Mouse (Mus musculus) neural tube, embryonic 15.5 days (tissue): Measurements from ENCODE around the gene Csn1s2b. TPM values are rescaled to one million over a fixed set of nuclear protein-coding genes. Genes with fewer than 3 reads are reported as not detected.
"Not testable (repeated sequence)": the region's sequence is repeated elsewhere in the genome, so short reads cannot be mapped to it uniquely, and the experiment has no call there.

ENCODE experiments used
- ATAC-seq: fragments of 200-750 bp; cut with Nextera tagmentation; 2 replicates; pipeline ENCODE4 v1.8.0; 2017; ENCODE audit warnings: mild to moderate bottlenecking, moderate TSS enrichment, moderate library complexity; ENCODE audit not compliant: low FRiP score
- H3K27ac ChIP-seq: fragments of 300-500 bp; sonication (generic); replicated peaks from 2 replicates; pipeline ENCODE4 v1.5.1; 2015; ENCODE audit warnings: mild to moderate bottlenecking, inconsistent platforms
- H3K27me3 ChIP-seq: fragments of 300-500 bp; sonication (generic); replicated peaks from 2 replicates; pipeline ENCODE4 v1.6.1; 2015; ENCODE audit warnings: inconsistent platforms
- H3K36me3 ChIP-seq: fragments of 300-500 bp; sonication (generic); 2 replicates; pipeline ENCODE4 v1.6.1; 2015; ENCODE audit warnings: inconsistent platforms
- H3K4me1 ChIP-seq: fragments of 300-500 bp; sonication (generic); 2 replicates; pipeline ENCODE4 v1.6.1; 2015; ENCODE audit warnings: inconsistent platforms
- H3K4me2 ChIP-seq: fragments of 300-500 bp; sonication (generic); 2 replicates; pipeline ENCODE4 v1.6.1; 2015; ENCODE audit warnings: inconsistent platforms, mild to moderate bottlenecking, moderate library complexity
- H3K4me3 ChIP-seq: fragments of 300-500 bp; sonication (generic); replicated peaks from 2 replicates; pipeline ENCODE4 v1.5.1; 2015; ENCODE audit warnings: mild to moderate bottlenecking, inconsistent platforms
- H3K9ac ChIP-seq: fragments of 300-500 bp; sonication (generic); replicated peaks from 2 replicates; pipeline ENCODE4 v1.6.1; 2015; ENCODE audit warnings: mild to moderate bottlenecking, inconsistent platforms
- H3K9me3 ChIP-seq: fragments of 300-500 bp; sonication (generic); replicated peaks from 2 replicates; pipeline ENCODE4 v1.6.1; 2016; ENCODE audit warnings: inconsistent platforms
- WGBS: fragments of 180-500 bp; shearing (Covaris S2); methylation state at CpG from one replicate; pipeline ENCODE4 v1.1.7; 2015; ENCODE audit warnings: mixed read lengths; 5-methylcytosine and 5-hydroxymethylcytosine counted together
- polyA plus RNA-seq: library from polyadenylated mRNA; unstranded; fragments of >200 nt; fragmentation: Nextera tagmentation; extraction: Ambion mirVana; gene quantifications from 2 replicates; pipeline ENCODE4 v1.2.1, GENCODE M21; 2015

Gene Csn1s2b
- polyA plus RNA-seq = 0.26 TPM in 1 of 2 replicates, not detected in the other

- Histone ChIP-seq H3K9me3 (no peaks in the 10 kb centered on the region), H3K4me3 (no peak within 1 kb of the TSS), H3K27ac (no peak within 1 kb of the TSS), H3K4me1 (no peaks in the 10 kb centered on the region), H3K36me3 (no peaks in the 10 kb centered on the region), H3K4me2 (no peak within 1 kb of the TSS), H3K27me3 (no peaks in the 10 kb centered on the region), H3K9ac (no peak within 1 kb of the TSS)
- no peak for ATAC-seq
- WGBS = 79% methylated on average over 2 of the region's 2 CpGs
Measured at GRCm38 (mm10) chr5:87807782-87808181, at the start of gene Csn1s2b. Csn1s2b (plus strand) TSS chr5:87808082.

GRCm38 (mm10) chr5:87764546-87764945 is 43.3 kb upstream of the Csn1s2b start:
- Histone ChIP-seq H3K9me3 (no peaks in the 10 kb centered on the region), H3K4me2 (no peak overlapping the region), H3K9ac (no peak overlapping the region), H3K27me3 (no peaks in the 10 kb centered on the region), H3K27ac (no peak overlapping the region), H3K36me3 (no peaks in the 10 kb centered on the region), H3K4me3 (no peak overlapping the region), H3K4me1 (no peaks in the 10 kb centered on the region)
- 90% methylated on average over 3 of the region's 3 CpGs for whole genome bisulfite sequencing
- ATAC-seq = no peak

- not testable (repeated sequence) for H3K4me2 ChIP-seq, H3K4me1 ChIP-seq, H3K9me3 ChIP-seq, H3K27ac ChIP-seq, H3K9ac ChIP-seq, H3K4me3 ChIP-seq, H3K36me3 ChIP-seq, ATAC-seq, H3K27me3 ChIP-seq
- 37% methylated on average over 2 of the region's 2 CpGs for WGBS
Measured at GRCm38 (mm10) chr5:87772151-87772550, 35.7 kb upstream of the Csn1s2b start.

- no peak within 1 kb of the TSS for H3K9ac ChIP-seq
- no peak for ATAC-seq
- H3K9me3 ChIP-seq = no peaks in the 10 kb centered on the region
- no peaks in the 10 kb centered on the region for H3K4me1 ChIP-seq
- H3K36me3 ChIP-seq = no peaks in the 10 kb centered on the region
- 80% methylated on average over 1 of the region's 1 CpGs for WGBS
- H3K27me3 ChIP-seq = no peaks in the 10 kb centered on the region
- H3K4me3 ChIP-seq = no peak within 1 kb of the TSS
- H3K4me2 ChIP-seq = no peak within 1 kb of the TSS
- no peak within 1 kb of the TSS for H3K27ac ChIP-seq
Measured at GRCm38 (mm10) chr5:87774267-87774666, 33.6 kb upstream of the Csn1s2b start, which contains the start of gene Csn1s2a. Csn1s2a (plus strand) TSS chr5:87774567.

GRCm38 (mm10) chr5:87782731-87783130 is 25.2 kb upstream of the Csn1s2b start:
- H3K27ac ChIP-seq = no peak overlapping the region
- no peaks in the 10 kb centered on the region for H3K36me3 ChIP-seq
- H3K4me1 ChIP-seq = no peaks in the 10 kb centered on the region
- 62% methylated on average over 4 of the region's 4 CpGs for WGBS
- H3K4me2 ChIP-seq = no peak overlapping the region
- ATAC-seq = no peak
- H3K27me3 ChIP-seq = no peaks in the 10 kb centered on the region
- H3K9ac ChIP-seq = no peak overlapping the region
- no peak overlapping the region for H3K4me3 ChIP-seq
- no peaks in the 10 kb centered on the region for H3K9me3 ChIP-seq

- WGBS = 55% methylated on average over 2 of the region's 2 CpGs
- ATAC-seq = no peak
Measured at GRCm38 (mm10) chr5:87809253-87809652, 1.4 kb downstream of the Csn1s2b start.

GRCm38 (mm10) chr5:87825386-87825785 is 17.5 kb downstream of the Csn1s2b start, which contains the start of gene Prr27:
Prr27 (plus strand) TSS chr5:87825686.
- ATAC-seq = no peak
- Histone ChIP-seq H3K4me1 (no peaks in the 10 kb centered on the region), H3K4me3 (no peak within 1 kb of the TSS), H3K36me3 (no peaks in the 10 kb centered on the region), H3K27ac (no peak within 1 kb of the TSS), H3K9ac (no peak within 1 kb of the TSS), H3K27me3 (no peaks in the 10 kb centered on the region), H3K4me2 (no peak within 1 kb of the TSS), H3K9me3 (no peaks in the 10 kb centered on the region)
- WGBS = 74% methylated on average over 1 of the region's 1 CpGs

More at GRCm38 (mm10) chr5:87809253-87809652, 1.4 kb downstream of the Csn1s2b start:
- H3K4me2 ChIP-seq = no peak overlapping the region
- no peak overlapping the region for H3K9ac ChIP-seq
- H3K36me3 ChIP-seq = no peaks in the 10 kb centered on the region
- no peaks in the 10 kb centered on the region for H3K9me3 ChIP-seq
- H3K27ac ChIP-seq = no peak overlapping the region
- no peak overlapping the region for H3K4me3 ChIP-seq
- no peaks in the 10 kb centered on the region for H3K27me3 ChIP-seq
- H3K4me1 ChIP-seq = no peaks in the 10 kb centered on the region

GRCm38 (mm10) chr5:87855136-87855716 is 47.3 kb downstream of the Csn1s2b start:
- Histone ChIP-seq H3K4me2 (no peak overlapping the region), H3K4me1 (no peaks in the 10 kb centered on the region), H3K9me3 (no peaks in the 10 kb centered on the region), H3K4me3 (no peak overlapping the region), H3K9ac (no peak overlapping the region), H3K27me3 (no peaks in the 10 kb centered on the region), H3K36me3 (no peaks in the 10 kb centered on the region), H3K27ac (no peak overlapping the region)
- WGBS = 77% methylated on average over 3 of the region's 3 CpGs
- no peak for ATAC-seq

- no peak for ATAC-seq
- 58% methylated on average over 2 of the region's 2 CpGs for WGBS
Measured at GRCm38 (mm10) chr5:87870084-87870483, 62.2 kb downstream of the Csn1s2b start.

GRCm38 (mm10) chr5:87871423-87871822 is 63.5 kb downstream of the Csn1s2b start:
- Histone ChIP-seq H3K27ac (no peak overlapping the region), H3K36me3 (no peaks in the 10 kb centered on the region), H3K9ac (no peak overlapping the region), H3K4me2 (no peak overlapping the region), H3K27me3 (no peaks in the 10 kb centered on the region), H3K4me1 (no peaks in the 10 kb centered on the region), H3K4me3 (no peak overlapping the region), H3K9me3 (no peaks in the 10 kb centered on the region)
- 35% methylated on average over 4 of the region's 4 CpGs for WGBS
- no peak for ATAC-seq

More at GRCm38 (mm10) chr5:87870084-87870483, 62.2 kb downstream of the Csn1s2b start:
- Histone ChIP-seq H3K9me3 (no peaks in the 10 kb centered on the region), H3K4me3 (no peak overlapping the region), H3K4me1 (no peaks in the 10 kb centered on the region), H3K4me2 (no peak overlapping the region), H3K27me3 (no peaks in the 10 kb centered on the region), H3K36me3 (no peaks in the 10 kb centered on the region), H3K27ac (no peak overlapping the region), H3K9ac (no peak overlapping the region)
